Mouse (Mus musculus) midbrain, embryonic 12.5 days (tissue): Measurements from ENCODE around the gene Palmd. TPM values are rescaled to one million over a fixed set of nuclear protein-coding genes. Genes with fewer than 3 reads are reported as not detected.

Experiments
- ATAC-seq: fragments of 200-750 bp; cut with Nextera tagmentation; 2 replicates; pipeline ENCODE4 v1.8.0; 2017; ENCODE audit warnings: low read depth, moderate TSS enrichment, moderate library complexity; ENCODE audit not compliant: low FRiP score
- H3K27ac ChIP-seq: fragments of 300-500 bp; sonication (generic); replicated peaks from 2 replicates; pipeline ENCODE4 v1.5.1; 2016; ENCODE audit warnings: mild to moderate bottlenecking
- H3K27me3 ChIP-seq: fragments of 300-500 bp; sonication (generic); 2 replicates; pipeline ENCODE4 v1.6.1; 2016; ENCODE audit warnings: mild to moderate bottlenecking
- H3K36me3 ChIP-seq: fragments of 300-500 bp; sonication (generic); 2 replicates; pipeline ENCODE4 v1.6.1; 2016
- H3K4me1 ChIP-seq: fragments of 300-500 bp; sonication (generic); 2 replicates; pipeline ENCODE4 v1.6.1; 2016
- H3K4me2 ChIP-seq: fragments of 300-500 bp; sonication (generic); replicated peaks from 2 replicates; pipeline ENCODE4 v1.6.1; 2016; ENCODE audit warnings: mild to moderate bottlenecking, moderate library complexity
- H3K4me3 ChIP-seq: fragments of 300-500 bp; sonication (generic); 2 replicates; pipeline ENCODE4 v1.5.1; 2016; ENCODE audit warnings: mild to moderate bottlenecking
- H3K9ac ChIP-seq: fragments of 300-500 bp; sonication (generic); replicated peaks from 2 replicates; pipeline ENCODE4 v1.6.1; 2016; ENCODE audit warnings: mild to moderate bottlenecking, moderate library complexity
- H3K9me3 ChIP-seq: fragments of 300-500 bp; sonication (generic); 2 replicates; pipeline ENCODE4 v1.6.1; 2016; ENCODE audit warnings: mild to moderate bottlenecking
- WGBS: fragments of 180-500 bp; shearing (Covaris S2); methylation state at CpG from one replicate; pipeline ENCODE4 v1.1.7; 2016; 5-methylcytosine and 5-hydroxymethylcytosine counted together
- polyA plus RNA-seq: library from polyadenylated mRNA; unstranded; fragments of >200 nt; fragmentation: Nextera tagmentation; extraction: Ambion mirVana; gene quantifications from 2 replicates; pipeline ENCODE4 v1.2.1, GENCODE M21; 2016

Palmd gene
- polyA plus RNA-seq, 1 experiment from 2014 or later: 6.5 TPM

DNA sequence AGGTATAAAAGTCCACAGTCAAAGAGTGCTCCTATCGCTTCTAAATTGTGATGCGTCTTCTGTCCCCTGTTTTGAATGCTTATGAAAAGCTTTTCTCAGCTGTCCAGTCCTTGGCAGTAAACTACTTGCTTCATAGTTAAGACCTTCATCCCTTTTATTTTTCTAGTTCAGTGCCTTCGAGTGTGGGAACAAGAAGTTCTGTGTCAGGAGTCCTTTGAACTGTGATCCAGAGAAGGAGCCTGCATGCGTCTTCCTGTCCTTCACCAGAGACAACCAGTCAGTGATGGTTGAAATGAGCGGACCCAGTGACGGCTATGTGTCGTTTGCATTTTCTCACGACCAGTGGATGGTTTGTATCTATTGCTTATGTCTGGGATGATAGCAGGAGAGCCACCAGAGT, 83.8 kb downstream of the Palmd start:
- H3K4me2 ChIP-seq: no peak overlapping the region
- H3K36me3 ChIP-seq: no peaks in the 10 kb centered on the region
- ATAC-seq: no peak
- no peak overlapping the region for H3K9ac ChIP-seq
- no peaks in the 10 kb centered on the region for H3K27me3 ChIP-seq
- 93% methylated on average over 8 of the region's 8 CpGs for WGBS
- no peaks in the 10 kb centered on the region for H3K9me3 ChIP-seq
- no peak overlapping the region for H3K27ac ChIP-seq
- no peaks in the 10 kb centered on the region for H3K4me1 ChIP-seq
- H3K4me3 ChIP-seq: no peak overlapping the region

DNA sequence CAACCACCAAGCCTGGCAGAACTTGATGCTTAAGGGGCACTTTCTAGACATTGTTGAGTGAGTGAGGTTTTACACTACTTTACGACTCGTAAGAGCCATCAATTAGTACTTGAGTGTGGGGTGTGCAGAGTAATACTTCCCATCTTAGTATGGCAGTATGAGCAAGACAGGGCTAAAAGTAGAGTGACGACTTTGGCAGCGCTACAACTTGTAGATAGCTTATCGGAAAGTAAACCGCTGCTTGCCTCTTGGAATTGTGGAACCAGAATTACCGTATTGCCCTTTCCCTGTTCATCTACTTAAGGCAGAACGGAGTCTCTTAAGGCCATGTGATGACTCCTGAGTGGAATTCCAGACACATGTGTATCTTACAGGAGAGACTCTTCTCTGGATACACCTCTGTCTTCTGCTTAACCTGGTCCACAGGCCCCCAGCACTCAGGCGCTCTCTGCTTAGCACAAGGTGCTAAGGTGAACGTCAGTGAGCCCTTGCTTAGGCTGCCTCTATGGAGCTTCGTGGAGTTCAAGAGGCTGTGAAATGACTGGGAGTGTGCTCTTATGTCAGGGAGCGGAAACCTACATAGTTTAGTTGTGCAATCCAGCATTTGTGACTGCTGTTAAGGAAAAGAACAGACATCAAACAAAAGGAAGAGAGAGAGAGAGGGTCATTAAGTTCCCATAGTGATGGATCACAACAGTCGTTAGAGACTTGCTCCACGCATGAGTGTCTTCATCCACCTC, 86.4 kb downstream of the Palmd start:
- H3K9me3 ChIP-seq: no peaks in the 10 kb centered on the region
- no peak overlapping the region for H3K4me3 ChIP-seq
- H3K4me2 ChIP-seq: no peak overlapping the region
- H3K36me3 ChIP-seq: no peaks in the 10 kb centered on the region
- WGBS: 92% methylated on average over 14 of the region's 14 CpGs
- H3K27ac ChIP-seq: no peak overlapping the region
- H3K4me1 ChIP-seq: no peaks in the 10 kb centered on the region
- no peaks in the 10 kb centered on the region for H3K27me3 ChIP-seq
- H3K9ac ChIP-seq: no peak overlapping the region
- ATAC-seq: no peak

DNA sequence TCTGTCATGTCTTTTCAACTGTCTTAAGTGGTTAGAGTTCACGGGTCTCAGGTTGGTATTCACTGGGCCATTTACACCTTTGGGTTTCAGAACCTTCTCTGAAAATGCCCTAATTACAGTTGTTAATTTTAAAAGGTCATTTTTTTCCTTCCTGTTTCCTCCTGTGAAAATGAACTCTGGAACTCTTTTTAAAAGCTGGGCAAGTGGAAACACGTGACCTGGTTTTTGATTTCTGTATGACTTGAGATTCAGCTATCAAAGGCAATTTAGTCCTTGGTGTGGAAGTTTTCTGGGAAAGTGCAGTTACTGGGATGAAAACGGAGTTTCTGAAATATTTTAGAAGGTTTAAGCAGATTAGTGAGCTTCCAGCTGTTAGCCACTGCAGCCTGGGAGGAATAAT, 98.4 kb downstream of the Palmd start:
- Histone ChIP-seq H3K36me3 (no peaks in the 10 kb centered on the region), H3K4me2 (no peak overlapping the region), H3K4me1 (no peaks in the 10 kb centered on the region), H3K4me3 (no peak overlapping the region), H3K27ac (no peak overlapping the region), H3K9ac (no peak overlapping the region), H3K9me3 (no peaks in the 10 kb centered on the region), H3K27me3 (no peaks in the 10 kb centered on the region)
- ATAC-seq: no peak
- WGBS: 45% methylated on average over 3 of the region's 3 CpGs

Other genes with a start within 250 kb of the Palmd start
- 16.1 and 17.0 TPM in 2 replicates for gene Agl, start 160.8 kb downstream of the Palmd start, polyA plus RNA-seq
- gene Frrs1, start 109.5 kb downstream of the Palmd start, polyA plus RNA-seq: 3.9 and 5.7 TPM in 2 replicates
- not detected in 2 replicates for gene 4930455H04Rik, start 720 bp downstream of the Palmd start, polyA plus RNA-seq